Mouse (Mus musculus) urinary bladder, postnatal 25 days (tissue): ENCODE measurements around the gene Nid2.

Experiments
- DNase-seq: peaks from one replicate; pipeline ENCODE4 v3.0.0; 2022; ENCODE audit warnings: low spot score

Nid2 gene

GRCm38 (mm10) chr14:19858808-19859776 is 108.0 kb downstream of the Nid2 start:
- no peak for DNase-seq

- no peak for DNase-seq
Observed at GRCm38 (mm10) chr14:19860281-19860680, 109.2 kb downstream of the Nid2 start.
